Mouse (Mus musculus) cerebellum, adult 9-10 months (tissue): ENCODE measurements around the gene Daxx.
A peak's percentile ranks its signal among the peaks of the same experiment; 100 is the strongest.
"Not testable (repeated sequence)": the region's sequence is repeated elsewhere in the genome, so short reads cannot be mapped to it uniquely, and the experiment has no call there.

Experiments used
- DNase-seq: peaks from one replicate; pipeline ENCODE4 v3.0.0; 2022

The Daxx gene

GRCm38 (mm10) chr17:33903911-33904651, 5.1 kb upstream of the Daxx start:
- not testable (repeated sequence) for DNase-seq

- DNase-seq, result not testable (repeated sequence)
These were observed 4.4 kb upstream of the Daxx start, which contains the start of gene Platr17 for GRCm38 (mm10) chr17:33904835-33905234. TSS of gene Platr17 (plus strand) at chr17:33905135.

- DNase-seq, result peak; percentile 80
These were observed 710 bp upstream of the Daxx start for GRCm38 (mm10) chr17:33908331-33909076.

- DNase-seq, result no peak
These were observed 646 bp downstream of the Daxx start for GRCm38 (mm10) chr17:33909869-33910250.

- DNase-seq, result peak; percentile 66
These were observed 1.3 kb downstream of the Daxx start for GRCm38 (mm10) chr17:33910346-33911051.

GRCm38 (mm10) chr17:33911052-33911812, 2.0 kb downstream of the Daxx start:
- DNase-seq, result peak; percentile 53

- peak; percentile 57 for DNase-seq
These were observed 2.7 kb downstream of the Daxx start for GRCm38 (mm10) chr17:33911813-33912414.

GRCm38 (mm10) chr17:33913264-33913663, 4.0 kb downstream of the Daxx start:
- DNase-seq, result peak; percentile 46

- DNase-seq, result peak; percentile 55
These were observed 4.7 kb downstream of the Daxx start for GRCm38 (mm10) chr17:33913905-33914304.

- DNase-seq, result peak; percentile 68
These were observed 5.8 kb downstream of the Daxx start for GRCm38 (mm10) chr17:33914969-33915391.

GRCm38 (mm10) chr17:33915671-33916250, 6.5 kb downstream of the Daxx start, which contains the start of the genes Tapbp and Zbtb22:
TSS of gene Tapbp (plus strand) at chr17:33915899.
TSS of gene Zbtb22 (plus strand) at chr17:33915904.
- peak; percentile 99 for DNase-seq

GRCm38 (mm10) chr17:33916294-33916693, 7.1 kb downstream of the Daxx start:
- DNase-seq, result peak; percentile 79

GRCm38 (mm10) chr17:33916847-33917655, 7.8 kb downstream of the Daxx start:
- DNase-seq, result peak; percentile 66

- peak; percentile 64 for DNase-seq
These were observed 8.6 kb downstream of the Daxx start for GRCm38 (mm10) chr17:33917656-33918292.

GRCm38 (mm10) chr17:33918293-33919203, 9.3 kb downstream of the Daxx start:
- DNase-seq, result peak; percentile 65

- DNase-seq, result peak; percentile 80
These were observed 10.4 kb downstream of the Daxx start for GRCm38 (mm10) chr17:33919351-33920281.

GRCm38 (mm10) chr17:33920282-33921097, 11.3 kb downstream of the Daxx start:
- DNase-seq, result peak; percentile 90
